Mouse (Mus musculus) liver, embryonic 16.5 days (tissue): ENCODE measurements around the gene Scn7a. TPM values are rescaled to one million over a fixed set of nuclear protein-coding genes. Genes with fewer than 3 reads are reported as not detected.

Source experiments
- ATAC-seq: fragments of 200-750 bp; cut with Nextera tagmentation; 2 replicates; pipeline ENCODE4 v1.8.0; 2017; ENCODE audit warnings: low read depth, mild to moderate bottlenecking, moderate number of reproducible peaks, moderate library complexity
- H3K27ac ChIP-seq: fragments of 300-500 bp; sonication (generic); 2 replicates; pipeline ENCODE4 v1.5.1; 2014; ENCODE audit warnings: mild to moderate bottlenecking, low read length
- H3K27me3 ChIP-seq: fragments of 300-500 bp; sonication (generic); 2 replicates; pipeline ENCODE4 v1.6.1; 2014; ENCODE audit warnings: low read depth, low read length, mixed read lengths; ENCODE audit not compliant: control insufficient read depth, insufficient read depth
- H3K36me3 ChIP-seq: fragments of 300-500 bp; sonication (generic); 2 replicates; pipeline ENCODE4 v1.6.1; 2014; ENCODE audit warnings: mild to moderate bottlenecking; ENCODE audit not compliant: control insufficient read depth, insufficient read depth
- H3K4me1 ChIP-seq: fragments of 300-500 bp; sonication (generic); 2 replicates; pipeline ENCODE4 v1.6.1; 2014; ENCODE audit warnings: low read depth, low read length, mixed read lengths; ENCODE audit not compliant: control insufficient read depth
- H3K4me2 ChIP-seq: fragments of 300-500 bp; sonication (generic); 2 replicates; pipeline ENCODE4 v1.6.1; 2014; ENCODE audit warnings: low read depth, low read length, mixed read lengths
- H3K4me3 ChIP-seq: fragments of 300-500 bp; sonication (generic); 2 replicates; pipeline ENCODE4 v1.5.1; 2014; ENCODE audit warnings: low read depth, mild to moderate bottlenecking, low read length
- H3K9ac ChIP-seq: fragments of 300-500 bp; sonication (generic); 2 replicates; pipeline ENCODE4 v1.6.1; 2014; ENCODE audit warnings: low read depth, low read length
- H3K9me3 ChIP-seq: fragments of 300-500 bp; sonication (generic); replicated peaks from 2 replicates; pipeline ENCODE4 v1.6.1; 2016; ENCODE audit warnings: low read length; ENCODE audit not compliant: control insufficient read depth
- WGBS: fragments of 180-500 bp; shearing (Covaris S2); extraction: QIAGEN DNeasy Blood & Tissue Kit; methylation state at CpG from one replicate; pipeline ENCODE4 v1.1.7; 2014; ENCODE audit not compliant: insufficient replicate concordance; 5-methylcytosine and 5-hydroxymethylcytosine counted together
- polyA plus RNA-seq: library from polyadenylated mRNA; unstranded; fragments of >200 nt; fragmentation: Nextera tagmentation; extraction: Ambion mirVana; gene quantifications from 2 replicates; pipeline ENCODE4 v1.2.1, GENCODE M21; 2015

Gene Scn7a
- polyA plus RNA-seq, 1 experiment from 2014 or later, result not detected

DNA sequence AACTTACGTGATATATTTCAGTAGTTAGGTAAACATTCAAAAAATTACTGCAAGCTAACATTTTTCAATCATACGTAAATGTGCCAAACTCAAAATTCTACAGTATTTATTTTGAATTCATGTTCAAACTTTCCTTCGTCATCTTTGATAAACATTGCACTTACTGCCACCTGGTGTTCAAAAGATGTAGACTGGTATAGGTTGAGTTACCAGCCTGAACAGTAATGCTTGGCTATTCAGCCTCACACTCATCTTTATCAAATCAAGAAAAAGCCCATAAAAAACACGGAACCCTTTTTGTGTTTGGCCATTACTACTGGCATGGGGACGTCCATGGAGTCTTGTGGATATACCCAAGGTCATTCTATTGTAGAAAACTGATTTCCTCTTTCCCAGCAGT lies 140.3 kb downstream of the Scn7a start:
- Histone ChIP-seq H3K4me1 (no peaks in the 10 kb centered on the region), H3K27me3 (no peaks in the 10 kb centered on the region), H3K9ac (no peak overlapping the region), H3K4me2 (no peak overlapping the region), H3K27ac (no peak overlapping the region), H3K4me3 (no peak overlapping the region), H3K36me3 (no peaks in the 10 kb centered on the region), H3K9me3 (no peaks in the 10 kb centered on the region)
- ATAC-seq, result no peak
- WGBS, result 19% methylated on average over 5 of the region's 5 CpGs

DNA sequence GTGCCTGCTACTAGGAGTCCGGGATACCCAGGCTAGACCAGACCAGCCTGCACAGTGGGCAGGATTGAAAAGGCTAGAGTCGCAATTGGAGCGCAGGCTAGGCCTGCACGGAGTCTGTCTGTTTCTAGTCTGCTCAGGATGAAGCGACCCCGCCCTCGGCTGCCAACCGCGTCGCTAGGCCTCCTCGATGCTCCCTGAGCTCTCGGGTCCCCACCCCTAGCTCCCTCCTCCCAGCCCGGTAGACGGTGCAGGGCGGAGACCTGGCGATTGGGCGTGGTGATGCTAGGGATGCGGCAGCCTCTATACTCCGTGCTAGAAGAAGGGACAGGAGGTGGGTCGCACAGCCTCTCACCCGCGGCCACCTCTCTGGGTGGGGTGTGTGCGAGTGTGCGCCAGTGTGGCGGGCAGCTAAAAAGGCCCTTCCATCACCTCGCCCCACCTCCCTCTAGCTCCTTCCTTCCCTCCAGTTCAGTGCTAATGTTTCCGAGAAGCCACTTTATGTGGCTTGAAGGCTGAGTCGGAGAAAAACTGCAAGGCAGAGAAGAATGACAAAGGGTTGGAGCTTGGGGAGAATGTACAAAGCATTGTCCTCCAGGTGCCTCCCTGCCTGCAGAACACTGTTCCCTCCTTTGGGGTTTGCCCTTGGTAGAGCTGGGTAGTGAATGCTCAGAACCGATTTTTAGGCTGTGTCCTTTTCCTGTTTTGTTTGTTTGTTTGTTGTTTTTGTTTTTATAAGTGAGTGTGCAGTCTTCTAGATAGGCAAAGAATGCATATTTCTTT lies 149.9 kb downstream of the Scn7a start, which contains the start of gene Scn9a:
Scn9a (minus strand) TSS at position 383 of the 780 bp plus-strand sequence.
- Histone ChIP-seq H3K27me3 (peaks cover 3% of the 10 kb centered on the region; the same call in 1 of the 2 replicates), H3K27ac (no peak within 1 kb of the TSS), H3K4me3 (no peak within 1 kb of the TSS), H3K9ac (no peak within 1 kb of the TSS), H3K4me2 (no peak within 1 kb of the TSS), H3K4me1 (no peaks in the 10 kb centered on the region), H3K9me3 (no peaks in the 10 kb centered on the region), H3K36me3 (no peaks in the 10 kb centered on the region)
- WGBS, result 4% methylated on average over 29 of the region's 29 CpGs
- no peak for ATAC-seq

GRCm38 (mm10) chr2:66632728-66633127 lies 152.0 kb downstream of the Scn7a start:
- Histone ChIP-seq H3K27ac (no peak overlapping the region), H3K4me2 (no peak overlapping the region), H3K27me3 (peaks cover 3% of the 10 kb centered on the region; the same call in 1 of the 2 replicates), H3K4me3 (no peak overlapping the region), H3K9me3 (no peaks in the 10 kb centered on the region), H3K9ac (no peak overlapping the region), H3K4me1 (no peaks in the 10 kb centered on the region), H3K36me3 (no peaks in the 10 kb centered on the region)
- WGBS, result 31% methylated on average over 5 of the region's 5 CpGs
- ATAC-seq, result no peak

Other genes starting within 250 kb of the Scn7a start
- 0.02 TPM in 1 of 2 replicates, not detected in the other for gene Scn9a, start 150.0 kb downstream of the Scn7a start, polyA plus RNA-seq